Mouse (Mus musculus) neural tube, embryonic 15.5 days (tissue): Measurements from ENCODE around the gene Tmem214. TPM values are rescaled to one million over a fixed set of nuclear protein-coding genes. Genes with fewer than 3 reads are reported as not detected.

Source experiments
- ATAC-seq: fragments of 200-750 bp; cut with Nextera tagmentation; 2 replicates; pipeline ENCODE4 v1.8.0; 2017; ENCODE audit warnings: mild to moderate bottlenecking, moderate TSS enrichment, moderate library complexity; ENCODE audit not compliant: low FRiP score
- H3K27ac ChIP-seq: fragments of 300-500 bp; sonication (generic); replicated peaks from 2 replicates; pipeline ENCODE4 v1.5.1; 2015; ENCODE audit warnings: mild to moderate bottlenecking, inconsistent platforms
- H3K27me3 ChIP-seq: fragments of 300-500 bp; sonication (generic); replicated peaks from 2 replicates; pipeline ENCODE4 v1.6.1; 2015; ENCODE audit warnings: inconsistent platforms
- H3K36me3 ChIP-seq: fragments of 300-500 bp; sonication (generic); 2 replicates; pipeline ENCODE4 v1.6.1; 2015; ENCODE audit warnings: inconsistent platforms
- H3K4me1 ChIP-seq: fragments of 300-500 bp; sonication (generic); 2 replicates; pipeline ENCODE4 v1.6.1; 2015; ENCODE audit warnings: inconsistent platforms
- H3K4me2 ChIP-seq: fragments of 300-500 bp; sonication (generic); 2 replicates; pipeline ENCODE4 v1.6.1; 2015; ENCODE audit warnings: inconsistent platforms, mild to moderate bottlenecking, moderate library complexity
- H3K4me3 ChIP-seq: fragments of 300-500 bp; sonication (generic); replicated peaks from 2 replicates; pipeline ENCODE4 v1.5.1; 2015; ENCODE audit warnings: mild to moderate bottlenecking, inconsistent platforms
- H3K9ac ChIP-seq: fragments of 300-500 bp; sonication (generic); replicated peaks from 2 replicates; pipeline ENCODE4 v1.6.1; 2015; ENCODE audit warnings: mild to moderate bottlenecking, inconsistent platforms
- H3K9me3 ChIP-seq: fragments of 300-500 bp; sonication (generic); replicated peaks from 2 replicates; pipeline ENCODE4 v1.6.1; 2016; ENCODE audit warnings: inconsistent platforms
- WGBS: fragments of 180-500 bp; shearing (Covaris S2); methylation state at CpG from one replicate; pipeline ENCODE4 v1.1.7; 2015; ENCODE audit warnings: mixed read lengths; 5-methylcytosine and 5-hydroxymethylcytosine counted together
- polyA plus RNA-seq: library from polyadenylated mRNA; unstranded; fragments of >200 nt; fragmentation: Nextera tagmentation; extraction: Ambion mirVana; gene quantifications from 2 replicates; pipeline ENCODE4 v1.2.1, GENCODE M21; 2015

Gene Tmem214
- polyA plus RNA-seq, 1 experiment from 2014 or later, result 71.2 TPM

- no peaks in the 10 kb centered on the region for H3K27me3 ChIP-seq
- H3K27ac ChIP-seq, result peak within 1 kb of the TSS; percentile 91
- peak within 1 kb of the TSS; percentile 81 for H3K9ac ChIP-seq
- peaks cover 41% of the 10 kb centered on the region for H3K4me1 ChIP-seq
- peak within 1 kb of the TSS; percentile 67 for H3K4me3 ChIP-seq
- peak within 1 kb of the TSS; percentile 96 for H3K4me2 ChIP-seq
- ATAC-seq, result peak; percentile 95
- no peaks in the 10 kb centered on the region for H3K9me3 ChIP-seq
- H3K36me3 ChIP-seq, result peaks cover 26% of the 10 kb centered on the region
- WGBS, result under 1% methylated on average over 58 of the region's 58 CpGs
Observed at GRCm38 (mm10) chr5:30907413-30908059, 39.7 kb downstream of the Tmem214 start, which contains the start of gene Ost4. Gene Ost4, minus strand, starts transcription at chr5:30907788.

- peak overlapping the region; percentile 81 for H3K9ac ChIP-seq
- peak overlapping the region; percentile 91 for H3K27ac ChIP-seq
- 51% methylated on average over 13 of the region's 13 CpGs for WGBS
- peaks cover 17% of the 10 kb centered on the region for H3K36me3 ChIP-seq
- H3K4me3 ChIP-seq, result peak overlapping the region; percentile 67
- H3K9me3 ChIP-seq, result no peaks in the 10 kb centered on the region
- no peaks in the 10 kb centered on the region for H3K27me3 ChIP-seq
- no peak for ATAC-seq
- H3K4me2 ChIP-seq, result peak overlapping the region; percentile 96
- peaks cover 48% of the 10 kb centered on the region for H3K4me1 ChIP-seq
Observed at GRCm38 (mm10) chr5:30908426-30909299, 40.9 kb downstream of the Tmem214 start.

GRCm38 (mm10) chr5:30909300-30909659 is 41.5 kb downstream of the Tmem214 start:
- Histone ChIP-seq H3K36me3 (peaks cover 11% of the 10 kb centered on the region), H3K9ac (no peak overlapping the region), H3K4me1 (peaks cover 48% of the 10 kb centered on the region), H3K27me3 (no peaks in the 10 kb centered on the region), H3K27ac (peak overlapping the region; percentile 91), H3K4me3 (no peak overlapping the region), H3K9me3 (no peaks in the 10 kb centered on the region), H3K4me2 (no peak overlapping the region)
- 48% methylated on average over 7 of the region's 7 CpGs for WGBS
- no peak for ATAC-seq

GRCm38 (mm10) chr5:30909863-30910262 is 42.1 kb downstream of the Tmem214 start:
- Histone ChIP-seq H3K9me3 (no peaks in the 10 kb centered on the region), H3K4me3 (no peak overlapping the region), H3K27me3 (no peaks in the 10 kb centered on the region), H3K4me2 (no peak overlapping the region), H3K36me3 (peaks cover 6% of the 10 kb centered on the region), H3K27ac (no peak overlapping the region), H3K9ac (no peak overlapping the region), H3K4me1 (peaks cover 43% of the 10 kb centered on the region)
- whole genome bisulfite sequencing, result 82% methylated on average over 7 of the region's 7 CpGs
- ATAC-seq, result no peak

- no peak for ATAC-seq
- H3K4me1 ChIP-seq, result peaks cover 39% of the 10 kb centered on the region
- H3K9ac ChIP-seq, result no peak overlapping the region
- no peaks in the 10 kb centered on the region for H3K9me3 ChIP-seq
- peaks cover 4% of the 10 kb centered on the region; the same call in 1 of the 2 replicates for H3K36me3 ChIP-seq
- H3K4me3 ChIP-seq, result no peak overlapping the region
- no peak overlapping the region for H3K4me2 ChIP-seq
- H3K27ac ChIP-seq, result no peak overlapping the region
- no peaks in the 10 kb centered on the region for H3K27me3 ChIP-seq
Observed at GRCm38 (mm10) chr5:30910481-30910880, 42.7 kb downstream of the Tmem214 start.

- Histone ChIP-seq H3K9ac (no peak overlapping the region), H3K36me3 (no peaks in the 10 kb centered on the region), H3K9me3 (no peaks in the 10 kb centered on the region), H3K4me1 (peaks cover 33% of the 10 kb centered on the region), H3K27me3 (no peaks in the 10 kb centered on the region), H3K4me3 (no peak overlapping the region), H3K27ac (peak overlapping the region; percentile 74), H3K4me2 (no peak overlapping the region)
- WGBS, result 54% methylated on average over 5 of the region's 5 CpGs
- no peak for ATAC-seq
Observed at GRCm38 (mm10) chr5:30912156-30912555, 44.3 kb downstream of the Tmem214 start.

- Histone ChIP-seq H3K4me2 (peak within 1 kb of the TSS; percentile 49), H3K27ac (peak within 1 kb of the TSS; percentile 74), H3K27me3 (no peaks in the 10 kb centered on the region), H3K9ac (peak within 1 kb of the TSS; percentile 36; the same call in 1 of the 2 replicates), H3K4me3 (peak within 1 kb of the TSS; percentile 33), H3K4me1 (peaks cover 28% of the 10 kb centered on the region), H3K9me3 (no peaks in the 10 kb centered on the region), H3K36me3 (no peaks in the 10 kb centered on the region)
- 47% methylated on average over 10 of the region's 13 CpGs for WGBS
- ATAC-seq, result no peak
Observed at GRCm38 (mm10) chr5:30913060-30913841, 45.4 kb downstream of the Tmem214 start, which contains the start of gene Emilin1. Gene Emilin1, plus strand, starts transcription at chr5:30913402.

GRCm38 (mm10) chr5:30914101-30914635 is 46.4 kb downstream of the Tmem214 start:
- Histone ChIP-seq H3K4me3 (peak overlapping the region; percentile 33), H3K27me3 (no peaks in the 10 kb centered on the region), H3K4me2 (peak overlapping the region; percentile 49), H3K9me3 (no peaks in the 10 kb centered on the region), H3K4me1 (peaks cover 22% of the 10 kb centered on the region), H3K27ac (peak overlapping the region; percentile 74), H3K36me3 (no peaks in the 10 kb centered on the region), H3K9ac (peak overlapping the region; percentile 36; the same call in 1 of the 2 replicates)
- WGBS, result 85% methylated on average over 7 of the region's 7 CpGs
- no peak for ATAC-seq

- WGBS, result 81% methylated on average over 6 of the region's 6 CpGs
- no peaks in the 10 kb centered on the region for H3K27me3 ChIP-seq
- H3K9ac ChIP-seq, result no peak overlapping the region
- peak overlapping the region; percentile 33 for H3K4me3 ChIP-seq
- ATAC-seq, result no peak
- H3K9me3 ChIP-seq, result no peaks in the 10 kb centered on the region
- H3K27ac ChIP-seq, result no peak overlapping the region
- no peaks in the 10 kb centered on the region for H3K36me3 ChIP-seq
- H3K4me2 ChIP-seq, result peak overlapping the region; percentile 49
- H3K4me1 ChIP-seq, result peaks cover 22% of the 10 kb centered on the region
Observed at GRCm38 (mm10) chr5:30914849-30915248, 47.0 kb downstream of the Tmem214 start.

GRCm38 (mm10) chr5:30915456-30915855 is 47.6 kb downstream of the Tmem214 start:
- 68% methylated on average over 9 of the region's 9 CpGs for WGBS
- H3K27ac ChIP-seq, result peak overlapping the region; percentile 52; the same call in 1 of the 2 replicates
- H3K27me3 ChIP-seq, result no peaks in the 10 kb centered on the region
- H3K9me3 ChIP-seq, result no peaks in the 10 kb centered on the region
- H3K9ac ChIP-seq, result no peak overlapping the region
- H3K4me1 ChIP-seq, result peaks cover 28% of the 10 kb centered on the region
- ATAC-seq, result peak; percentile 15
- peak overlapping the region; percentile 33 for H3K4me3 ChIP-seq
- H3K36me3 ChIP-seq, result no peaks in the 10 kb centered on the region
- peak overlapping the region; percentile 49 for H3K4me2 ChIP-seq

GRCm38 (mm10) chr5:30915974-30916433 is 48.2 kb downstream of the Tmem214 start:
- Histone ChIP-seq H3K9me3 (no peaks in the 10 kb centered on the region), H3K9ac (no peak overlapping the region), H3K4me1 (peaks cover 33% of the 10 kb centered on the region), H3K4me3 (peak overlapping the region; percentile 33; the same call in 1 of the 2 replicates), H3K27me3 (no peaks in the 10 kb centered on the region), H3K4me2 (peak overlapping the region; percentile 49), H3K36me3 (no peaks in the 10 kb centered on the region), H3K27ac (peak overlapping the region; percentile 64)
- peak; percentile 80 for ATAC-seq
- WGBS, result 1% methylated on average over 7 of the region's 7 CpGs
